Mouse (Mus musculus): ENCODE measurements around the gene Slc34a2. TPM values are rescaled to one million over a fixed set of nuclear protein-coding genes. Genes with fewer than 3 reads are reported as not detected.

Slc34a2 gene
- polyA plus RNA-seq (2015; fragmentation: Nextera tagmentation; extraction: Ambion mirVana) = 0.11 TPM in 1 of 2 replicates, not detected in the other

- Histone ChIP-seq H3K27ac (ENCODE audit: low read length) (no peak within 1 kb of the TSS), H3K4me1 (replicated peaks; ENCODE audit: control insufficient read depth, insufficient read depth, low read length) (no peaks in the 10 kb centered on the region), H3K9me3 (ENCODE audit: control insufficient read depth, low read length) (no peaks in the 10 kb centered on the region)
These were observed at the start of gene Slc34a2 for GRCm38 (mm10) chr5:53037781-53038180. Gene Slc34a2 (plus strand): TSS chr5:53038081.

DNA sequence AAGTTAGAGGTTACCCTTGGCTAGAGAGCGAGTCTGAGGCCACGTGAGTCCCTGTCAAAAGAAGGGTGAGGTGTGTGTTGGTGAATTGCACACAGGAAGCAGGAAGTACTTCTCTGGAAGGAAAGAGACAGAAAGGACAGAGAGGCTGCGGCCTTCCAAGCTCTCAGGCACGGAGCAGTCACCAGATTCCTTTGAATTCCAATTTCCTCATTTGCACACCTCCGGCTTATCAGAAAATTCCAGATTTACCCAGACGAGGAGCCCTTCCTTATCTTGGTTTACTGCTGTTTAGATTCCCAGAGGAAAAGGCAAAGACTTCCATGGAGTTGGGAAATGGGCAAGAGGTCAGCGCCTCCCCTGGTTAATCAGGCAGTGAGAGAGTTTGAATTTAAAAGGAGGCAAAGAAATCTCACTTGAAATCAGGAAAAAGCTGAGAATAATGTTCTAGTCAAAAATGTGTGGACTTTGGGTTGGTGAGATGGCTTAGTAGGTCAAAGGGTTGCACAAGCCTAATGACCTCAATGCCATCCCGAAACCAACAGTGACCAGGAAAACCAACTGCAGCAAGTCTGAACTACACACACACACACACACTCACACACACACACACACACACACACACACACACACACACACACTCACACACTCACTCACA lies 47.1 kb upstream of the Slc34a2 start:
- H3K9me3 ChIP-seq (ENCODE audit: control insufficient read depth, low read length) = no peaks in the 10 kb centered on the region
- H3K27me3 ChIP-seq (replicated peaks; ENCODE audit: control insufficient read depth, insufficient read depth, low read length) = no peaks in the 10 kb centered on the region
- no peak overlapping the region for H3K9ac ChIP-seq (replicated peaks; ENCODE audit: low read depth, low read length)
- WGBS = 90% methylated on average over 8 of the region's 8 CpGs
- ATAC-seq = no peak
- no peak overlapping the region for H3K4me2 ChIP-seq (ENCODE audit: low read length)
- no peaks in the 10 kb centered on the region for H3K4me1 ChIP-seq (replicated peaks; ENCODE audit: control insufficient read depth, insufficient read depth, low read length)
- no peaks in the 10 kb centered on the region for H3K36me3 ChIP-seq (ENCODE audit: control insufficient read depth, insufficient read depth)
- no peak overlapping the region for H3K27ac ChIP-seq (ENCODE audit: low read length)
- H3K4me3 ChIP-seq (replicated peaks; ENCODE audit: low read length) = no peak overlapping the region

More at GRCm38 (mm10) chr5:53037781-53038180, at the start of gene Slc34a2:
- no peaks in the 10 kb centered on the region for H3K36me3 ChIP-seq (ENCODE audit: control insufficient read depth, insufficient read depth)
- no peak within 1 kb of the TSS for H3K9ac ChIP-seq (replicated peaks; ENCODE audit: low read depth, low read length)
- H3K4me2 ChIP-seq (ENCODE audit: low read length) = no peak within 1 kb of the TSS
- ATAC-seq = no peak
- no peaks in the 10 kb centered on the region for H3K27me3 ChIP-seq (replicated peaks; ENCODE audit: control insufficient read depth, insufficient read depth, low read length)
- H3K4me3 ChIP-seq (replicated peaks; ENCODE audit: low read length) = no peak within 1 kb of the TSS
- WGBS = 97% methylated on average over 3 of the region's 3 CpGs

DNA sequence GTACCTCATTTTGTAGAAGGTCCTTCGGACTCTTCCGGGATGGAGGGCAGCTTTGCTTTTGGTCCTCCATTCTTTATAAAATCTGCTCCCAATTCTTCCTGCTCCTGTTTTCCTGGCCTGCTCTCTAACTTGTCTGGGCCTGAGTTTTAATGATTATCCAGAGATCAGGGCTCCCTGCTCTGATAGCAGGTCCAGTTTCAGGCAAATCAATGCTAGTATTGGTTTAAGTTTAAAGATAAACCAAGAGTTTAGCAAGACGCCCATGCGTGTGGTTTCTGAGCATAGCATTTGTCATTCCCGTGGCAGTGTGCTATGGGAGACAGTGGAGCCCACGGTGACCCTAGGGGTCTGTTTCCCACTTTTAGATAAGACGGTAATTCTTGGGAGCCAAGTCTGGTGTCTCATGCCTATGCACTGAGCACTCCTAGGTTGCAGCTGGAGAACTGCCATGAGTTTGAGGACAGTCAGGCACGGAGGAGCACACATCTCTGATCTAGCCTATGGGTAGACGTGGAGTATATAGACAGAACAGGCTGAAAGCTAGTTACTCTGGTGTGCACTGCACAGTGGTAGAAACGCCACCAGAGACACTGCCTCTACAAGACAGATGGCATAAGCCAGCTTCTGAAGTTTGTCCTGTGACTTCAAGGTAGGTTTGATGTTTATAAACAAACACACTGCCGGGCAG lies 45.5 kb upstream of the Slc34a2 start:
- no peak for ATAC-seq
- Histone ChIP-seq H3K4me2 (ENCODE audit: low read length) (no peak overlapping the region), H3K9ac (replicated peaks; ENCODE audit: low read depth, low read length) (no peak overlapping the region), H3K36me3 (ENCODE audit: control insufficient read depth, insufficient read depth) (no peaks in the 10 kb centered on the region), H3K9me3 (ENCODE audit: control insufficient read depth, low read length) (no peaks in the 10 kb centered on the region), H3K4me3 (replicated peaks; ENCODE audit: low read length) (no peak overlapping the region), H3K27ac (ENCODE audit: low read length) (no peak overlapping the region), H3K27me3 (replicated peaks; ENCODE audit: control insufficient read depth, insufficient read depth, low read length) (no peaks in the 10 kb centered on the region), H3K4me1 (replicated peaks; ENCODE audit: control insufficient read depth, insufficient read depth, low read length) (peaks cover 5% of the 10 kb centered on the region; the same call in 1 of the 2 replicates)
- WGBS = 94% methylated on average over 11 of the region's 11 CpGs

- WGBS = 87% methylated on average over 12 of the region's 12 CpGs
- H3K36me3 ChIP-seq (ENCODE audit: control insufficient read depth, insufficient read depth) = no peaks in the 10 kb centered on the region
- no peak overlapping the region for H3K27ac ChIP-seq (ENCODE audit: low read length)
- no peak overlapping the region for H3K4me3 ChIP-seq (replicated peaks; ENCODE audit: low read length)
- no peaks in the 10 kb centered on the region for H3K9me3 ChIP-seq (ENCODE audit: control insufficient read depth, low read length)
- peaks cover 5% of the 10 kb centered on the region; the same call in 1 of the 2 replicates for H3K4me1 ChIP-seq (replicated peaks; ENCODE audit: control insufficient read depth, insufficient read depth, low read length)
- H3K9ac ChIP-seq (replicated peaks; ENCODE audit: low read depth, low read length) = no peak overlapping the region
- no peak for ATAC-seq
- H3K27me3 ChIP-seq (replicated peaks; ENCODE audit: control insufficient read depth, insufficient read depth, low read length) = no peaks in the 10 kb centered on the region
- no peak overlapping the region for H3K4me2 ChIP-seq (ENCODE audit: low read length)
These were observed 44.2 kb upstream of the Slc34a2 start for GRCm38 (mm10) chr5:52993490-52994282.

DNA sequence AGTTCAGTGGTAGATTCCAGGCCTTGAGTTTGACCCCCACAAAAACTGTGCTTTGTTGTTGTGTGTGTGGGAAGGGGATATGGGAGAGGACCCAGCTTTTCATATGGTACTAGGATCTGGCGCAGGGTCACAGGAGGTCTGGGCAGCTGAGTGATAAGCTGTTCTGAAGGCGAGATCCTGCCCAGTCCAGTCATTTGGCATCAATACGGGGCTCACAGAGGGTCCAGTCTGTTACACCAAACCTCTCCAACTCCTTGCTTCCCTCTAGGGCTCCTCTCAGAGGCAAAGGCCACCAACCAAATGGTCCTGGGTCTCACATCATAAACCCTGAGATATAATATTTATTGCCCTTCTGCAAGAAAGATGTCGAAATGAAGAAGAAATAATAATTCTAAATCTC lies 42.4 kb upstream of the Slc34a2 start:
- no peak for ATAC-seq
- Histone ChIP-seq H3K27me3 (replicated peaks; ENCODE audit: control insufficient read depth, insufficient read depth, low read length) (no peaks in the 10 kb centered on the region), H3K9me3 (ENCODE audit: control insufficient read depth, low read length) (no peaks in the 10 kb centered on the region), H3K27ac (ENCODE audit: low read length) (no peak overlapping the region), H3K4me3 (replicated peaks; ENCODE audit: low read length) (no peak overlapping the region), H3K4me2 (ENCODE audit: low read length) (no peak overlapping the region), H3K36me3 (ENCODE audit: control insufficient read depth, insufficient read depth) (no peaks in the 10 kb centered on the region), H3K9ac (replicated peaks; ENCODE audit: low read depth, low read length) (no peak overlapping the region), H3K4me1 (replicated peaks; ENCODE audit: control insufficient read depth, insufficient read depth, low read length) (peaks cover 5% of the 10 kb centered on the region; the same call in 1 of the 2 replicates)
- 93% methylated on average over 4 of the region's 4 CpGs for WGBS

- no peak overlapping the region for H3K27ac ChIP-seq (ENCODE audit: low read length)
- H3K4me1 ChIP-seq (replicated peaks; ENCODE audit: control insufficient read depth, insufficient read depth, low read length) = peaks cover 5% of the 10 kb centered on the region; the same call in 1 of the 2 replicates
- H3K9me3 ChIP-seq (ENCODE audit: control insufficient read depth, low read length) = no peaks in the 10 kb centered on the region
- no peak for ATAC-seq
- 19% methylated on average over 3 of the region's 3 CpGs for WGBS
- no peak overlapping the region for H3K9ac ChIP-seq (replicated peaks; ENCODE audit: low read depth, low read length)
- H3K4me3 ChIP-seq (replicated peaks; ENCODE audit: low read length) = no peak overlapping the region
- no peaks in the 10 kb centered on the region for H3K27me3 ChIP-seq (replicated peaks; ENCODE audit: control insufficient read depth, insufficient read depth, low read length)
- H3K4me2 ChIP-seq (ENCODE audit: low read length) = no peak overlapping the region
- no peaks in the 10 kb centered on the region for H3K36me3 ChIP-seq (ENCODE audit: control insufficient read depth, insufficient read depth)
These were observed 41.7 kb upstream of the Slc34a2 start for GRCm38 (mm10) chr5:52996145-52996544.

DNA sequence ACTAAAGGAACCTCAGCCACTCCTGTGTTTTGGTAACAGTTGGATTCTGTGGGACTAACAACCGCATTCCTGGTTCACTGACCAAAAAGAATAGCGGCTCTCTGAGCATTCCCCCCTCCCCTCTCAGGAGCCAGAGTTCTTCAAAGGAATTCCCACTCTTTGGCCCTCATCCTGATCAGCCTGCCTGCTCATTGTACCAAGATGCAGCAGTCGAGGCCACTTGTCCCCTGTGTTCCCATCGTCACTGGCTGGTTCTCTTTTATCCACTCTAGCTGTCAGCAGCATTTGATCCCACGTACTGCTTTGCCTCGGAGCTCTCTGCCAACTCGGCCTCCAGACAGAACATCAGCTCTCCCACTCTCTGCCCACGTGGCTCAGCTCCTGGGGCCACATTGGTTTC lies 41.3 kb upstream of the Slc34a2 start:
- WGBS = 3% methylated on average over 8 of the region's 8 CpGs
- no peak for ATAC-seq
- Histone ChIP-seq H3K4me2 (ENCODE audit: low read length) (no peak overlapping the region), H3K4me3 (replicated peaks; ENCODE audit: low read length) (no peak overlapping the region), H3K9me3 (ENCODE audit: control insufficient read depth, low read length) (no peaks in the 10 kb centered on the region), H3K36me3 (ENCODE audit: control insufficient read depth, insufficient read depth) (no peaks in the 10 kb centered on the region), H3K4me1 (replicated peaks; ENCODE audit: control insufficient read depth, insufficient read depth, low read length) (peaks cover 5% of the 10 kb centered on the region; the same call in 1 of the 2 replicates), H3K27ac (ENCODE audit: low read length) (no peak overlapping the region), H3K9ac (replicated peaks; ENCODE audit: low read depth, low read length) (no peak overlapping the region), H3K27me3 (replicated peaks; ENCODE audit: control insufficient read depth, insufficient read depth, low read length) (no peaks in the 10 kb centered on the region)

DNA sequence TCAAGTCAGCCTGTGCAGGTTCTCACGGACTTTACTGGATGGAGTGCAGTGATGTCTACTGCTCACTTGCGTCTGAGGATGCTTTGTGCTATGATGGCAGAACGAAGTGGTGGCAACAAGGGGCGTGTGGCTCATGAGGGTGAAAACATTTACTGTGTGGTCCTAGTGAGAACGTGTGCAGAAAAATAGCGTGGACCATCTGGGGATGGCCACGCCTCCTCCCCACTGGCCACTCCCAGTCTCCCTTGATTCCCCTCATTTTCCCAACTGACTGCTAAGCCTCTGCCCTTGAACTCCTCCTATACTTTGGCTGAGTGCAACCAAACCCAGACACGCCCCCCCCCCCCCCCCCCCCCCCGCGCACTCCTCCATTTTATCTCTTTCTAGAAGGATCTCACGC lies 40.8 kb upstream of the Slc34a2 start:
- H3K9me3 ChIP-seq (ENCODE audit: control insufficient read depth, low read length) = no peaks in the 10 kb centered on the region
- peaks cover 5% of the 10 kb centered on the region; the same call in 1 of the 2 replicates for H3K4me1 ChIP-seq (replicated peaks; ENCODE audit: control insufficient read depth, insufficient read depth, low read length)
- no peaks in the 10 kb centered on the region for H3K36me3 ChIP-seq (ENCODE audit: control insufficient read depth, insufficient read depth)
- no peak overlapping the region for H3K9ac ChIP-seq (replicated peaks; ENCODE audit: low read depth, low read length)
- no peak overlapping the region for H3K4me3 ChIP-seq (replicated peaks; ENCODE audit: low read length)
- H3K27me3 ChIP-seq (replicated peaks; ENCODE audit: control insufficient read depth, insufficient read depth, low read length) = no peaks in the 10 kb centered on the region
- no peak for ATAC-seq
- WGBS = 64% methylated on average over 9 of the region's 11 CpGs
- H3K27ac ChIP-seq (ENCODE audit: low read length) = no peak overlapping the region
- no peak overlapping the region for H3K4me2 ChIP-seq (ENCODE audit: low read length)

DNA sequence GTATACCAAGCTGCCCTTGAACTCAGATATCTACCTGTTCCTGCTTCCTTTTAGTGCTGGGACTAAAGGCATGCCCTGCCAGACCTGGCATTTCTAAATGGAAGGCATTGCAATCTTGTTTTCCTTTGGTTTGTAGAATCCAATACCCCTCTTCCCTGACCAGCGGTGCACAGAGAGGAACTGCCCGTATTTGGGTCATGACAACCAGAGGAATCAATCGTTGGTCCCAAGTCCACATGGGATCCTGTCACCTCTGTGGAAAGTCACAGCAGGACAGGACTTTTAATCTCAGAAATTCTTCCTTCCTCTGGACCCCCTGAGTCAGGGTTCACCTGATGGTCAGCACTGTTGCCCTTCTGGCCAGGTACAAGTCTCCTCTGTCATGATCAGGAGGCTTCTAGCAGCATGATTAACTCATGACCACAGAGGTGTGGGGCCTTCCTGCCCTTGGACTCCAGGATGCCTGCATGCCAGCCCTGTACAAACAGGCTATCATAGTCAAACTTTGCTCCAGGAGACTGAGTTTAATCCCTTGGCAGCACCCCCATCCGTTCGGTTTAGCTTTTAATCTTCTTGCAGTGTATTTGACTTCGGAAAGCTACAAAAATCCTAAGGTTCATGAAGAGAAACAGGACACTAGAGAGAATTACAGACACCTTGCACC lies 39.7 kb upstream of the Slc34a2 start:
- H3K4me3 ChIP-seq (replicated peaks; ENCODE audit: low read length) = no peak overlapping the region
- H3K9ac ChIP-seq (replicated peaks; ENCODE audit: low read depth, low read length) = no peak overlapping the region
- peaks cover 5% of the 10 kb centered on the region; the same call in 1 of the 2 replicates for H3K4me1 ChIP-seq (replicated peaks; ENCODE audit: control insufficient read depth, insufficient read depth, low read length)
- 88% methylated on average over 6 of the region's 6 CpGs for WGBS
- H3K36me3 ChIP-seq (ENCODE audit: control insufficient read depth, insufficient read depth) = no peaks in the 10 kb centered on the region
- no peak overlapping the region for H3K4me2 ChIP-seq (ENCODE audit: low read length)
- no peak for ATAC-seq
- no peak overlapping the region for H3K27ac ChIP-seq (ENCODE audit: low read length)
- H3K27me3 ChIP-seq (replicated peaks; ENCODE audit: control insufficient read depth, insufficient read depth, low read length) = no peaks in the 10 kb centered on the region
- no peaks in the 10 kb centered on the region for H3K9me3 ChIP-seq (ENCODE audit: control insufficient read depth, low read length)
